Mouse (Mus musculus) neural tube, embryonic 13.5 days (tissue): Measurements from ENCODE around the gene Serpina9. TPM values are rescaled to one million over a fixed set of nuclear protein-coding genes. Genes with fewer than 3 reads are reported as not detected.

Source experiments
- ATAC-seq: fragments of 200-750 bp; cut with Nextera tagmentation; 2 replicates; pipeline ENCODE4 v1.8.0; 2017; ENCODE audit warnings: low read depth, mild to moderate bottlenecking, moderate TSS enrichment, moderate library complexity
- H3K27ac ChIP-seq: fragments of 300-500 bp; sonication (generic); replicated peaks from 2 replicates; pipeline ENCODE4 v1.5.1; 2015; ENCODE audit warnings: moderate library complexity, mild to moderate bottlenecking, inconsistent platforms
- H3K27me3 ChIP-seq: fragments of 300-500 bp; sonication (generic); 2 replicates; pipeline ENCODE4 v1.6.1; 2015; ENCODE audit warnings: mild to moderate bottlenecking, inconsistent platforms
- H3K36me3 ChIP-seq: fragments of 300-500 bp; sonication (generic); 2 replicates; pipeline ENCODE4 v1.6.1; 2015; ENCODE audit warnings: mild to moderate bottlenecking, inconsistent platforms
- H3K4me1 ChIP-seq: fragments of 300-500 bp; sonication (generic); replicated peaks from 2 replicates; pipeline ENCODE4 v1.6.1; 2015; ENCODE audit warnings: inconsistent platforms
- H3K4me2 ChIP-seq: fragments of 300-500 bp; sonication (generic); 2 replicates; pipeline ENCODE4 v1.6.1; 2015; ENCODE audit warnings: inconsistent platforms, mild to moderate bottlenecking, moderate library complexity
- H3K4me3 ChIP-seq: fragments of 300-500 bp; sonication (generic); 2 replicates; pipeline ENCODE4 v1.5.1; 2015; ENCODE audit warnings: mild to moderate bottlenecking, inconsistent platforms
- H3K9ac ChIP-seq: fragments of 300-500 bp; sonication (generic); 2 replicates; pipeline ENCODE4 v1.6.1; 2015; ENCODE audit warnings: moderate library complexity, mild to moderate bottlenecking, inconsistent platforms
- H3K9me3 ChIP-seq: fragments of 300-500 bp; sonication (generic); 2 replicates; pipeline ENCODE4 v1.6.1; 2016; ENCODE audit warnings: inconsistent platforms
- WGBS: fragments of 180-500 bp; shearing (Covaris S2); methylation state at CpG from one replicate; pipeline ENCODE4 v1.1.7; 2015; 5-methylcytosine and 5-hydroxymethylcytosine counted together
- polyA plus RNA-seq: library from polyadenylated mRNA; unstranded; fragments of >200 nt; fragmentation: Nextera tagmentation; extraction: Ambion mirVana; gene quantifications from 2 replicates; pipeline ENCODE4 v1.2.1, GENCODE M21; 2015

Serpina9 gene
- polyA plus RNA-seq, result not detected in 2 replicates

GRCm38 (mm10) chr12:104013620-104014019, at the start of gene Serpina9:
Serpina9 (minus strand) TSS chr12:104013755.
- WGBS, result 89% methylated on average over 6 of the region's 6 CpGs
- ATAC-seq, result no peak
- H3K27ac ChIP-seq, result no peak within 1 kb of the TSS
- no peak within 1 kb of the TSS for H3K9ac ChIP-seq
- no peaks in the 10 kb centered on the region for H3K36me3 ChIP-seq
- no peaks in the 10 kb centered on the region for H3K4me1 ChIP-seq
- H3K4me3 ChIP-seq, result no peak within 1 kb of the TSS
- no peak within 1 kb of the TSS for H3K4me2 ChIP-seq
- H3K9me3 ChIP-seq, result no peaks in the 10 kb centered on the region
- H3K27me3 ChIP-seq, result no peaks in the 10 kb centered on the region

- H3K27ac ChIP-seq, result no peak overlapping the region
- no peaks in the 10 kb centered on the region for H3K36me3 ChIP-seq
- no peak for ATAC-seq
- H3K9me3 ChIP-seq, result no peaks in the 10 kb centered on the region
- no peak overlapping the region for H3K4me3 ChIP-seq
- peaks cover 6% of the 10 kb centered on the region for H3K4me1 ChIP-seq
- H3K27me3 ChIP-seq, result no peaks in the 10 kb centered on the region
- 56% methylated on average over 2 of the region's 2 CpGs for WGBS
- H3K9ac ChIP-seq, result no peak overlapping the region
- H3K4me2 ChIP-seq, result no peak overlapping the region
Observed at GRCm38 (mm10) chr12:104061862-104062261, 48.3 kb upstream of the Serpina9 start.

- Histone ChIP-seq H3K4me1 (no peaks in the 10 kb centered on the region), H3K36me3 (no peaks in the 10 kb centered on the region), H3K27ac (no peak overlapping the region), H3K4me2 (no peak overlapping the region), H3K27me3 (no peaks in the 10 kb centered on the region), H3K4me3 (no peak overlapping the region), H3K9ac (no peak overlapping the region), H3K9me3 (no peaks in the 10 kb centered on the region)
- WGBS, result 85% methylated on average over 6 of the region's 6 CpGs
- no peak for ATAC-seq
Observed at GRCm38 (mm10) chr12:104060126-104060525, 46.6 kb upstream of the Serpina9 start.

GRCm38 (mm10) chr12:104057531-104057930, 44.0 kb upstream of the Serpina9 start:
- Histone ChIP-seq H3K36me3 (no peaks in the 10 kb centered on the region), H3K4me2 (no peak overlapping the region), H3K9me3 (no peaks in the 10 kb centered on the region), H3K9ac (no peak overlapping the region), H3K27me3 (no peaks in the 10 kb centered on the region), H3K4me3 (no peak overlapping the region), H3K4me1 (no peaks in the 10 kb centered on the region), H3K27ac (no peak overlapping the region)
- 81% methylated on average over 7 of the region's 7 CpGs for WGBS
- ATAC-seq, result no peak

- Histone ChIP-seq H3K4me3 (no peak overlapping the region), H3K36me3 (no peaks in the 10 kb centered on the region), H3K27ac (no peak overlapping the region), H3K27me3 (no peaks in the 10 kb centered on the region), H3K9me3 (no peaks in the 10 kb centered on the region), H3K4me1 (no peaks in the 10 kb centered on the region), H3K4me2 (no peak overlapping the region), H3K9ac (no peak overlapping the region)
- 50% methylated on average over 4 of the region's 4 CpGs for WGBS
- no peak for ATAC-seq
Observed at GRCm38 (mm10) chr12:104057050-104057449, 43.5 kb upstream of the Serpina9 start.

DNA sequence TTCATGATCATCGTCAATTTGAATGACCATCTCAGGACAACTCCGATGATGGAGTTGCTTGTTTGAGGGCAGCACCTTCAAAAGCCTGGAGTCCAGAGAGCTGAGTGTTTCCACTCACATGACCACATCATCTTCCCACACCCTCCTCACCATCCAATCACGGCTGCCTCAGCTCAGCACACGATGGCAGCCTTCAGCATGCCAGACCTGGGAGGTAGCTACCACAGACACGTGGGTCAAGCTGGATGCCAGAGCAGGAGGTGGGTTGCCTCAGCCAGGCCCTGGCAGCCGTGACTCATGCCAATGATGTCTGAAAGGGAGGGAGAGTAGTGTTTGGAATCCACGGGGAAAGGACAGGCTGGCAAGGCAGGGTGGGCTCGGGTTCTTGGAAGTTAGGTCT, 42.2 kb upstream of the Serpina9 start:
- H3K4me1 ChIP-seq, result no peaks in the 10 kb centered on the region
- no peaks in the 10 kb centered on the region for H3K9me3 ChIP-seq
- no peaks in the 10 kb centered on the region for H3K27me3 ChIP-seq
- no peak for ATAC-seq
- no peak overlapping the region for H3K9ac ChIP-seq
- H3K36me3 ChIP-seq, result no peaks in the 10 kb centered on the region
- no peak overlapping the region for H3K4me2 ChIP-seq
- 83% methylated on average over 8 of the region's 8 CpGs for WGBS
- no peak overlapping the region for H3K27ac ChIP-seq
- H3K4me3 ChIP-seq, result no peak overlapping the region

DNA sequence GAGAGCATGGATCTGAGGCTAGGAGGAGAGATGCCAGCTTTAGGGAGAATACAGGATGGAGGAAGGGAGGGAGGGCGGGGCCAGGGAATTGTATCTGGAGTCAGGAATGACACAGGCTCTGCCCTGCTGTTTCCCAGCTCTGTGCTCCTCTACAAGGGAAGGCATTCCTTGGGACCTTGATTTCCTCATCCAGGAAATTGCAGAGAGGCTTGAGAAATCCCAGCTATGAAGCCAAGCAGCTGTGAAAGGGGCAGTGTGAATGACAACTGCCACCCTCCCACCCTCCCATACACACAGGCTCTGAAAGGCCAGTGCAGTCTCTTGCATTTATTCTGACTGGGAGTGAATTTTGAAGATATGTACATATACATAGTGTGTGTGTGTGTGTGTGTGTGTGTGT, 40.4 kb upstream of the Serpina9 start:
- 50% methylated on average over 1 of the region's 1 CpGs for WGBS
- Histone ChIP-seq H3K27ac (no peak overlapping the region), H3K9me3 (no peaks in the 10 kb centered on the region), H3K36me3 (no peaks in the 10 kb centered on the region), H3K4me1 (no peaks in the 10 kb centered on the region), H3K4me2 (no peak overlapping the region), H3K4me3 (no peak overlapping the region), H3K27me3 (no peaks in the 10 kb centered on the region), H3K9ac (no peak overlapping the region)
- no peak for ATAC-seq

- H3K27ac ChIP-seq, result no peak overlapping the region
- no peaks in the 10 kb centered on the region for H3K27me3 ChIP-seq
- H3K4me3 ChIP-seq, result no peak overlapping the region
- no peak for ATAC-seq
- no peaks in the 10 kb centered on the region for H3K9me3 ChIP-seq
- no peak overlapping the region for H3K9ac ChIP-seq
- 89% methylated on average over 8 of the region's 8 CpGs for WGBS
- no peaks in the 10 kb centered on the region for H3K4me1 ChIP-seq
- H3K36me3 ChIP-seq, result no peaks in the 10 kb centered on the region
- no peak overlapping the region for H3K4me2 ChIP-seq
Observed at GRCm38 (mm10) chr12:104045713-104046112, 32.2 kb upstream of the Serpina9 start.

- Histone ChIP-seq H3K27ac (no peak within 1 kb of the TSS), H3K9me3 (no peaks in the 10 kb centered on the region), H3K4me1 (no peaks in the 10 kb centered on the region), H3K4me2 (no peak within 1 kb of the TSS), H3K27me3 (no peaks in the 10 kb centered on the region), H3K36me3 (no peaks in the 10 kb centered on the region), H3K9ac (no peak within 1 kb of the TSS), H3K4me3 (no peak within 1 kb of the TSS)
- no peak for ATAC-seq
- WGBS, result 91% methylated on average over 7 of the region's 7 CpGs
Observed at GRCm38 (mm10) chr12:104044343-104044742, 30.8 kb upstream of the Serpina9 start, which contains the start of gene Serpina12. Serpina12 (minus strand) TSS chr12:104044443.

DNA sequence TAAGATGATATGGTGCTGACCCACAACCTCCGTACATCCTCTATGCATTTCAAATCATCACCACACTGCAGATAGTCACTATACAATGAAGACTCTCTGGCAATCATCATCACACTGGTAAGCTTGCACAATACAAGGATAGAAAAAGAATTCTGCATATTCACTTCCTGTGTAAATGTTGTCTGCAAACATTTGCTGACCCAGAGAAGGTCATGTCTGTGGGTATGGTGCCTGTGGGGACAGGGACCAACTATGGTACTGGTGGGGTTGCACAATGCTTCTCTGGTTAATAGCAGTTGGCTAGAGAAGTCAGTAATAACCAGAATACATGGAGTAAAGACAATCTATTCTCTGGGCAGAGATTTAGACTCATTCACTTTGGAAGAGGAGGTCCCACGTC, 29.2 kb upstream of the Serpina9 start:
- Histone ChIP-seq H3K27ac (no peak overlapping the region), H3K4me3 (no peak overlapping the region), H3K4me2 (no peak overlapping the region), H3K4me1 (no peaks in the 10 kb centered on the region), H3K36me3 (no peaks in the 10 kb centered on the region), H3K9me3 (no peaks in the 10 kb centered on the region), H3K9ac (no peak overlapping the region), H3K27me3 (no peaks in the 10 kb centered on the region)
- ATAC-seq, result no peak
- 93% methylated on average over 2 of the region's 2 CpGs for WGBS

- Histone ChIP-seq H3K27ac (no peak overlapping the region), H3K9ac (no peak overlapping the region), H3K36me3 (no peaks in the 10 kb centered on the region), H3K4me3 (no peak overlapping the region), H3K4me1 (no peaks in the 10 kb centered on the region), H3K27me3 (no peaks in the 10 kb centered on the region), H3K9me3 (no peaks in the 10 kb centered on the region), H3K4me2 (no peak overlapping the region)
- ATAC-seq, result no peak
- 71% methylated on average over 6 of the region's 6 CpGs for WGBS
Observed at GRCm38 (mm10) chr12:104041401-104041800, 27.8 kb upstream of the Serpina9 start.

DNA sequence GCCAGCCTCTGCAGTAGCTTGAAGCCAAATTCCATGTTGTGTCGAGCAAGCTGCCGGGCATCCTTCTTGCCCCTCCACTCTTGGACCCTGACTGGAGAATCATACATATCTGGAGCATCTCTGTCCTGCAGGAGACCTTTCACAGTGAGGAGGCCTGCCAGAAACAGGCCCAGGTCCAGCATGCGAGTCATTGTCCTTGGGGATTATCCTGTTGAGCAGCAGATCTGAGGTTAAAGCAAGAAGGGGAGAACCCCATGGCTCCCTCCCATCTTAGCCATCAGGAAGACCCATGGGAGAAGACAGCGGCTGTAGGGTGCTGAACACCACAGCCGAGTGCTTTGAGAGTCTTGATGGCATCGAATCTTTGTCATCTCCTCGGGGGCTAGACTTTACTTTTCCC, 24.6 kb upstream of the Serpina9 start:
- Histone ChIP-seq H3K9ac (no peak overlapping the region), H3K4me2 (no peak overlapping the region), H3K27me3 (no peaks in the 10 kb centered on the region), H3K4me1 (no peaks in the 10 kb centered on the region), H3K9me3 (no peaks in the 10 kb centered on the region), H3K4me3 (no peak overlapping the region), H3K36me3 (no peaks in the 10 kb centered on the region), H3K27ac (no peak overlapping the region)
- no peak for ATAC-seq
- 91% methylated on average over 7 of the region's 7 CpGs for WGBS

- no peaks in the 10 kb centered on the region for H3K4me1 ChIP-seq
- 100% methylated on average over 1 of the region's 1 CpGs for whole genome bisulfite sequencing
Observed at GRCm38 (mm10) chr12:104033752-104034151, 20.2 kb upstream of the Serpina9 start.

More at GRCm38 (mm10) chr12:104033752-104034151, 20.2 kb upstream of the Serpina9 start:
- no peaks in the 10 kb centered on the region; the same call in 1 of the 2 replicates for H3K9me3 ChIP-seq
- no peaks in the 10 kb centered on the region for H3K27me3 ChIP-seq
- no peaks in the 10 kb centered on the region for H3K36me3 ChIP-seq
- no peak overlapping the region for H3K4me3 ChIP-seq
- no peak overlapping the region for H3K4me2 ChIP-seq
- H3K27ac ChIP-seq, result no peak overlapping the region
- no peak overlapping the region for H3K9ac ChIP-seq
- no peak for ATAC-seq
